Mouse (Mus musculus) monocyte, adult 5-6 weeks (primary cell): ENCODE results near the gene Stac. TPM values are rescaled to one million over a fixed set of nuclear protein-coding genes. Genes with fewer than 3 reads are reported as not detected.

Experiments
- ATAC-seq: fragments of 153-309, 156-312 bp; replicated peaks from 2 replicates; pipeline ENCODE4 v1.8.0; 2017; ENCODE audit warnings: mild to moderate bottlenecking; ENCODE audit not compliant: low TSS enrichment, insufficient number of reproducible peaks, severe bottlenecking, poor library complexity, low FRiP score
- total RNA-seq: library from RNA; stranded (forward); fragments of 200-1000, 200-491, 200-594 nt; gene quantifications from 3 replicates; pipeline ENCODE4 v1.2.3, GENCODE M21; 2017

Stac gene
- total RNA-seq, 1 experiment from 2014 or later: not detected

GRCm38 (mm10) chr9:111535445-111536064 lies 154.6 kb downstream of the Stac start:
- no peak for ATAC-seq

GRCm38 (mm10) chr9:111534744-111535423 lies 155.3 kb downstream of the Stac start:
- ATAC-seq: no peak

- ATAC-seq: no peak
Observed at GRCm38 (mm10) chr9:111523871-111524270, 166.3 kb downstream of the Stac start.

- ATAC-seq: no peak
Observed at GRCm38 (mm10) chr9:111523111-111523510, 167.0 kb downstream of the Stac start.

- no peak for ATAC-seq
Observed at GRCm38 (mm10) chr9:111522226-111522625, 167.9 kb downstream of the Stac start.

- no peak for ATAC-seq
Observed at GRCm38 (mm10) chr9:111515536-111515935, 174.6 kb downstream of the Stac start.

GRCm38 (mm10) chr9:111514586-111515473 lies 175.3 kb downstream of the Stac start:
- ATAC-seq: no peak
